In the genomic region with DNA sequence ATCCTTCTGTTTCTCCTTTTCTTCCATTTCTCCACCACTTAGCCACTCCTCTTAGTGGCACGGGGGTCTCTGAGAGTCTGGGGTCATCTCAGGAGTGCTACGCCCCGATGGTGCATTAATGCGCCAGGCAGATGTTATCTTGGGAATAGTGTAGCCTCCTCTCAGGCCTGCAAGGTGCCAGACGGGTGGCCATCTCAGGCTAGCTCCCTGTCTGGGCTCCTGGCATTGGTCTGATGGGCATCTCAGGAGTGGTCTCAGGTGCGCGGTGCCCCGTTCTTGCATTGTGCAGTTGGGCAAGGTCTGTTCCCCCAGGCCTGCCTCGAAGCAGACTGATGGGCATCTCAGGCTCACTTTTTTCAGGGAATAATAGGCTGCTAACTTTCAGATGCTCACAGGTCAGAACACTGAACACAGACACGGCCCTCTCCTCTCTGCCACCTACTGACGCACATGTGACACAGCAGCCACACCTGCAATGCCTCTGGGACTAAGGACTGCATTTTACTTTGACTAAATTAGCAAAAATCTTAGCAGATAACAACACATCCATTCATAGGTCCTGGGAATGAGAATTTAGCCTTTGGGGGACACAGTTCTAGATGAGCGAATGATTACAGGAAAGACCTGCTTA, we compare ENCODE assay signal across 13 mouse cellular contexts.
A peak's percentile ranks its signal among the peaks of the same experiment; 100 is the strongest.
DNase-seq lines count a peak whose midpoint lies in the region; ATAC-seq and TF ChIP-seq lines count a peak whose summit lies in the region.
"Had no signal": no experiment of that assay in that cellular context is flagged by ENCODE, and none has a peak within 500 bp of the region (broad histone marks: within the 10 kb centered on the region; RNA-seq: fewer than 3 reads in every experiment).

No protein-coding gene starts in this region.

- DNase-seq in embryo, embryonic 10 days (ENCODE audit: low spot score), result peak; percentile 23
- no peak for DNase-seq in embryo, embryonic 9.5 days (ENCODE audit: extremely low spot score)
- no peak for DNase-seq in liver, embryonic 14.5 days (ENCODE audit: low read depth in 3 of 3, low spot score in 3 of 3)
- DNase-seq in liver, embryonic 11.5 days (ENCODE audit: low spot score), result no peak
- no peak for DNase-seq in cerebellum, adult 8-10 months
- DNase-seq: heart, postnatal 10 days; kidney, postnatal 14 days had no signal

- H3K36me3 ChIP-seq in liver, embryonic 14.5 days (replicated peaks; ENCODE audit: control insufficient read depth, insufficient read depth, low read depth), result no peaks in the 10 kb centered on the region
- H3K36me3 ChIP-seq in liver, embryonic 11.5 days (ENCODE audit: control insufficient read depth, insufficient read depth, low read length), result no peaks in the 10 kb centered on the region
- no peaks in the 10 kb centered on the region for H3K36me3 ChIP-seq in neural tube, embryonic 15.5 days
- H3K36me3 ChIP-seq: limb, embryonic 12.5 days; midbrain, embryonic 12.5 days; stomach, embryonic 15.5 days had no signal

- 61% methylated on average over 12 of the region's 12 CpGs for WGBS in liver, embryonic 14.5 days (ENCODE audit: insufficient replicate concordance)
- 69% methylated on average over 12 of the region's 12 CpGs for WGBS in liver, embryonic 11.5 days
- WGBS in neural tube, embryonic 15.5 days, result 82% methylated on average over 12 of the region's 12 CpGs

- H3K4me1 ChIP-seq in liver, embryonic 14.5 days (replicated peaks; ENCODE audit: control insufficient read depth in 2 of 2, insufficient read depth in 2 of 2, low read length in 1 of 2), result no peaks in the 10 kb centered on the region
- H3K4me1 ChIP-seq in liver, embryonic 11.5 days (replicated peaks; ENCODE audit: control insufficient read depth, insufficient read depth, low read length), result no peaks in the 10 kb centered on the region
- H3K4me1 ChIP-seq in cortical plate, adult 2 months (ENCODE audit: control insufficient read depth, insufficient read depth, low read length), result no peaks in the 10 kb centered on the region
- no peaks in the 10 kb centered on the region for H3K4me1 ChIP-seq in neural tube, embryonic 15.5 days
- H3K4me1 ChIP-seq: limb, embryonic 12.5 days; midbrain, embryonic 12.5 days; stomach, embryonic 15.5 days had no signal

- no peaks in the 10 kb centered on the region for H3K27me3 ChIP-seq in liver, embryonic 14.5 days (ENCODE audit: control insufficient read depth, insufficient read depth, low read length)
- H3K27me3 ChIP-seq in liver, embryonic 11.5 days (replicated peaks; ENCODE audit: control insufficient read depth, insufficient read depth, low read length), result no peaks in the 10 kb centered on the region
- no peaks in the 10 kb centered on the region for H3K27me3 ChIP-seq in neural tube, embryonic 15.5 days (replicated peaks)
- H3K27me3 ChIP-seq: midbrain, embryonic 12.5 days; stomach, embryonic 15.5 days had no signal

- TF ChIP-seq CTCF in liver, embryonic 14.5 days (IDR thresholded peaks at IDR 0.05; ENCODE audit: low read depth), result peak; percentile 51
- TF ChIP-seq CTCF in cortical plate, adult 2 months (IDR thresholded peaks at IDR 0.05; ENCODE audit: extremely low read depth, insufficient read depth, low read length), result peak; percentile 40; the same call in 1 of the 2 replicates

- no peak for TF ChIP-seq EP300 in liver, embryonic 14.5 days (IDR thresholded peaks at IDR 0.05; ENCODE audit: low read depth)

- H3K4me2 ChIP-seq in liver, embryonic 14.5 days (ENCODE audit: low read depth), result no peak overlapping the region
- no peak overlapping the region for H3K4me2 ChIP-seq in liver, embryonic 11.5 days
- no peak overlapping the region for H3K4me2 ChIP-seq in neural tube, embryonic 15.5 days
- H3K4me2 ChIP-seq: limb, embryonic 12.5 days; midbrain, embryonic 12.5 days; stomach, embryonic 15.5 days had no signal

- H3K9me3 ChIP-seq in liver, embryonic 14.5 days (ENCODE audit: control insufficient read depth, low read length), result no peaks in the 10 kb centered on the region
- H3K9me3 ChIP-seq in liver, embryonic 11.5 days (ENCODE audit: control insufficient read depth, low read length), result no peaks in the 10 kb centered on the region
- no peaks in the 10 kb centered on the region for H3K9me3 ChIP-seq in neural tube, embryonic 15.5 days (replicated peaks)
- H3K9me3 ChIP-seq: limb, embryonic 12.5 days; midbrain, embryonic 12.5 days; stomach, embryonic 15.5 days had no signal

- no peak overlapping the region for H3K27ac ChIP-seq in liver, embryonic 14.5 days
- H3K27ac ChIP-seq in liver, embryonic 11.5 days (ENCODE audit: low read depth, low read length), result no peak overlapping the region
- H3K27ac ChIP-seq in cortical plate, adult 2 months (ENCODE audit: insufficient read depth, low read length), result no peak overlapping the region
- H3K27ac ChIP-seq in neural tube, embryonic 15.5 days (replicated peaks), result no peak overlapping the region
- H3K27ac ChIP-seq: limb, embryonic 12.5 days; midbrain, embryonic 12.5 days; stomach, embryonic 15.5 days had no signal

- H3K4me3 ChIP-seq in liver, embryonic 14.5 days (ENCODE audit: insufficient read depth in 1 of 2, low read depth in 2 of 2, low read length in 2 of 2), result no peak overlapping the region
- no peak overlapping the region for H3K4me3 ChIP-seq in liver, embryonic 11.5 days (ENCODE audit: low read depth, low read length)
- no peak overlapping the region for H3K4me3 ChIP-seq in cortical plate, adult 2 months (ENCODE audit: insufficient read depth, low read length)
- H3K4me3 ChIP-seq in neural tube, embryonic 15.5 days (replicated peaks), result no peak overlapping the region
- H3K4me3 ChIP-seq: limb, embryonic 12.5 days; midbrain, embryonic 12.5 days; stomach, embryonic 15.5 days had no signal

- no peak for TF ChIP-seq POLR2A in cortical plate, adult 2 months (IDR thresholded peaks at IDR 0.05; ENCODE audit: extremely low read depth, insufficient read depth, low read length)

- no peak for ATAC-seq in liver, embryonic 14.5 days (ENCODE audit: insufficient read depth)
- no peak for ATAC-seq in liver, embryonic 11.5 days (replicated peaks; ENCODE audit: low FRiP score)
- 0 out of 2 replicates have a peak, but pooled peaks have one; percentile 44 for ATAC-seq in megakaryocyte-erythroid progenitor cell, adult 5-6 weeks (replicated peaks; ENCODE audit: low FRiP score, low TSS enrichment, poor library complexity, severe bottlenecking)
- ATAC-seq in neural tube, embryonic 15.5 days (ENCODE audit: low FRiP score), result no peak

- H3K9ac ChIP-seq in liver, embryonic 14.5 days (replicated peaks), result no peak overlapping the region
- H3K9ac ChIP-seq in liver, embryonic 11.5 days (ENCODE audit: low read depth, low read length), result no peak overlapping the region
- H3K9ac ChIP-seq in neural tube, embryonic 15.5 days (replicated peaks), result no peak overlapping the region
- H3K9ac ChIP-seq: limb, embryonic 12.5 days; midbrain, embryonic 12.5 days; stomach, embryonic 15.5 days had no signal
